Mouse (Mus musculus): ENCODE measurements around the gene Wdr70.

Wdr70 gene

DNA sequence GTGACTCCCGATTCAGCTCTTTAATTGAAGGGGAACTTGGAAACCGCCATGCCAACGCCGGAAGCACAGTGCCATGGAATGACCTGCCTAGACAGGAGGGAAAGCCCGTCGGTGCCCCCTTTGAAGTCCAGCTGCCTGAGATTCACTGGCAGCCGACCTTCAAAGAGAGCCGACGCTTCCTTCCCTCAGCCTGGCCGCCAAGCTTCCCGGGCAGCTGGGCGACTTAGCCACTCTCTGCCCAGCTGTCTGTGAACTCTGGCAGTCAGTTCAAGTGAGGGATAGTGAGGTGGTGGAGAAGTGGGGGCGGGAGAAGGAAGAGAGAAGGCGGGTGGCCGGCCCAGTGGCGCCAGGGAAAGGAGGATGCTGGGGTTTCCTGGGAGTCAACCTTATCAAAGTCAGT lies 164.9 kb downstream of the Wdr70 start:
- no peak for DNase-seq (ENCODE audit: low spot score)

DNA sequence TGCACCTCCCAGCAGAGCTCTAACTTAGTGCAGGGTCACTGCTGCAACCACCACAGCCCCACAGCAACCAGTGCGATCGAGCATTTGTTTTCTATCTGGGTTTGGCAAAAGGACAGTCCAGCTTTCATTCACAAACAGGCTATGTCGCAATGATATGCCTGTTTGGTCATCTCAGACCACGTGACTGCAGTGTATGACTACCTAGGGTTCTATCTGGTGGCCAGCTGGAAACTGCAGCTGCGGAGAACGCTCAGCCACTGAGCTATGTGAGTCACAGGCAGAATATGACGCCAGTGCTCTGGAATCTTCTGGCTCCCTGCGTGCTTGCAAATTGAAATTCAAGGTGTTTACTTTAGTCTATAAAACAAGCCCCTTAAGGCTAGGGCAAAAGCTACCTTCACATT lies 167.4 kb downstream of the Wdr70 start:
- no peak for DNase-seq (ENCODE audit: low spot score)

DNA sequence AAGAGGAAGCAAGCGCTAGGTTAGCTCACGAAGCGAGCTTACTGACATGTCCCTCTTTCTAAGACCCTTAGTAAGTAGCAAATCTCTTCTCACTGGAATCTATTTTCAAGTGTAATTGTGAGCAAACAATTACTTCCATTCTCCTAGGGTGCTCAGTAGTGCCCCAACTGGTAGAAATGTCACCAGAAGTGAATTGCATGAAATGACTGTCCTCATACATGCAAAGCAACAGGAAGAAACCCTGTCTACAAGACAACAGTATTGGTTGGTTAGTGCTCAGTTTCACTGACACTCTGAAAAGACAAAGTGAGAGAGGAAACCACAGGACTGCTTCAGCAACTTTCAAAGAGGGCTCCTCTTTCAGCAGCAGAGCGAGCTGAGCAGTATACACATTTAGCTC lies 173.6 kb downstream of the Wdr70 start:
- DNase-seq (ENCODE audit: low spot score), result no peak

DNA sequence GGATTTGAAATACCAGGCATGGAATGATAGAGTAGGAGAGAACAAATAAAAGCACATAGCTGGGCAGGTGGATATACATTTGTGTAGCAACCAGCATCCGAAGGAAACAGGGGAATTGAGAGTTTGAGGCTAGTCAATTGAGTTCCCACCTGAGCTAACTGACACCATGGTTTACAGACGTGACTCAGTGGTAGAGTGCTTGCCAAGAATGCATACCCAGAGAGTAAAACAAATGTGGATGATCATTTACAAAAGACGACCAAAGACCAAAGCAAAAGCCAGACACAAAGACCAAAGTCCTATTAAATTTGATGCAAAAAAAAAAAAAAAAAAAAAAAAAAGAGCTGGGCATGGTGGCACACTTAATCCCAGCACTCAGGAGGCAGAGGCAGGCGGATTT lies 175.7 kb downstream of the Wdr70 start:
- no peak for DNase-seq (ENCODE audit: low spot score)

DNA sequence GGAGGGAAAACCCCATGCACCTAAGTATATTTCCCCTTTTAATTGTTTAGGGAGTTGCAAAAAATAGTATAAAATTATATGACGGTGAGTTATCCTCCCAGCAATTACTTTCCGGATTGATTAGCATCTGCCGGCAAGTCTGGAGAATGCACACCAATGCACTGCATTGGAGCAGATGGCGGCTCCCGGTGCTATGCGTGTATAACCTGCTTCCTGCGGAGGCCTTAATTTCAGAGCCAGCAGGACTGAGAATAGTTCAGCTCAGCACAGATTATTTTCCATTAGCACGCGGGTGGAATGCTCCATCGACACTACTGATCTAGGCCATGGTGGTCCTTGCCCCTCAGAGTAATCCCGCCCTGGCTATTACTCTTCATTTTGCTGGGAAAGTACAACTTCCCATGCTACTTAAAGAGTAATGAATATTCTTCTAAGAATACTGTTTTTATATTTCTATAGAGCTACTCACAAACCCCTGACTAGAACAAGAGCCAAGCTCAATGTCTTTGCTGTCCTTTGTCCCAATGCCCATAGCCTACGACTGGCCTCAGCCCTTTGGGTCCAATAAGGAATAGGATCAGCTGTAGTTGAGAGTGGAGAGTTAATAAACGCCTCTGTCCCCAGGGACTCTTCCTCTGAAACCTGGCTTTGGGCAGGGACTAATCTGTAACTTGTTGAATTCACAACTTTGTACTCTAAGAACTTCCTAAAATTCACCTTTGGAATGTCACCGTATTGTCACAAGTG lies 176.5 kb downstream of the Wdr70 start:
- peak; percentile 3 for DNase-seq (ENCODE audit: low spot score)

DNA sequence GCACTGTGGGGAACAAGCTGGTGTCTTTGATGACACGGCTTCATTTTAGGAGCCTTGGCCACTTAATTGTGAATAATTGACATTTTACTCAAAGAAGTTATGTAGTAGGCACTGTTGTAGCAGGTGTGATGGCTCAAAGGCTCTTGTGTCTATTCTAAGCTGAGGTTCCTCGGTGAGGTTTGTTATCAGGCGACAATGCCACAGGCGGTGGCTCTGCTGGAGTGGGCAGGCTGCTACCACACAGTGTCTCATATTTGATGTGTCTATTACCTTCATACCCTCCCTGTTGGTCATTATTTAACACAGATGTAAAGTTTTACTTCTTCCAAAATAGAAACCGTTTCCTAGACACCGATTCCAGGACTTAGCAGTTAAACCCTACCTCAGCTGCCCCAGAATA lies 177.9 kb downstream of the Wdr70 start:
- no peak for DNase-seq (ENCODE audit: low spot score)

DNA sequence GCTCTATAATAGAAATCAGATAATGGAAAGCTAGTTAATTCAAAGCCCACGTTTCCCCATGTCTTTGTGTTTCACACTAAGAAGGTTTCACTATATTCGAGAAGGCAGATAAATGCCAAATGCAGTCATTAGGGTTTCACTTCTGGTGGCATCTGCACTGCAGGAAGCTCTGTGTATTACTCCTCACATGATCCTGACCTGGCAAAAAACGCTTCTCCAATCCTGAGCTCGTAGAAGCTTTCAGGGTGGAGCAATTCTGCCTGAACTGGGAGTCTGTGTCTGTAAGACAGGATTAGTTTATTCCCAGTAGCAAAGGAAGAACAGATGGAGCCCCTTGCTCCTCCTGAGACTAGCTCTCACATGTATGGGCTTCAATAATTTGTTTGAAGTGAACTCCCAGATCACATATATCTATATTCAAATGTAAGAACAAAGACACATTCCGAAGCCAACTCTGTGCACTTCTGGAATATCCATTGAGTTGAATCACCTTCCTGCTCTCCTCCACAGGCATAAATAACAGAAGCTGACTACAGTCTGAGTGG lies 192.4 kb downstream of the Wdr70 start:
- DNase-seq (ENCODE audit: low spot score), result no peak

DNA sequence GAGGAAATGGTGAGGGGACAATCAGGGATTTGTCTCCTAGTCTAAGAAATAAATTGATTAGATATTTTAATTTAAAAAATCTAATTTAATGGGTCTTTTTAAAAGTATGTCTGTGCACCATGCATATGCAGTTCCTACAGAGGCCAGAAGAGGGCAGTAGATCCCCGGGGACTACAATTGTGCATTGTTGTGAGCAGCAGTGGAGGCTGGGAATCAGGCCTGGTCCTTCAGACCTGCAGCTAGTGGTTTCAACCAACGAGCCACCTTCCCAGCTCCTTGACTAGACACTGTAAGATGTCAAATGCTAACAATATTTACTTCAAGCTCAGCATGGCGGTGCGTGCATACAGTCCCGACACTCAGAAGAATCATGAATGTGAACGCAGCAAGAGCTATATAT lies 199.7 kb downstream of the Wdr70 start:
- DNase-seq (ENCODE audit: low spot score), result no peak

DNA sequence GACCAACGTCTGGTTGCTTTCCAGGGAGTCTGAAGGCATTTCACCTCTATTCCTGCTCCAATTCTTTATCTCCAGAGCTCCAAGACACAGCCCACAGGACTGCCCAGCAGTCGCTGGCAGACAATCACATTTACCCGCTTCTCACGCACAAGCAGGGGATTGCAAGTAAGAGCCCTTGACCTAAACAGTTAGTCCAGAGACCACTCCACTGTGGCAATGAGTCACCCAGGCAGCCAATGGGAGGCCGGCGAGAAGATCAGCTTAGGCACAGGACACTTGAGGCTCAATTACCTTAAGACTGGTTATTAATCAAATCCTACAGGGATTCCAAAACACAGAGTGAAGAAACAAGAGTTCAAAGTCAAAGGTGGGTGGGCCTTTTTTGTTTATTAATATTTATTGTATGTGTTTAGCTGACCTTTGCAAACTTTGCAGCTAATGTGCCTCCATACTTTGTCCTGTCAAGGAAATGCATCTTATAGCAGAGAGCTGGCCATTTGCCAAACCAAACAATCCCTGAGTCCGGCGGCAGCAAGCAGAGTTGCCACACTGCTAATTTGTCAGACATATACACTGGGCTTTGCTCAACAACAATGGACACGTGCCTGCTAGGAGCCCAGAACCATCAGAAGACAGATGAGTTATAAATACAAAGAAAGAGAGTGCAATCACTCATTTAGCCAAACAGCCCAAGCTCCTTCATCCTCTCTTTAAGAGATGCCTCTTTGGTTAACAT lies 207.3 kb downstream of the Wdr70 start:
- no peak for DNase-seq (ENCODE audit: low spot score)

DNA sequence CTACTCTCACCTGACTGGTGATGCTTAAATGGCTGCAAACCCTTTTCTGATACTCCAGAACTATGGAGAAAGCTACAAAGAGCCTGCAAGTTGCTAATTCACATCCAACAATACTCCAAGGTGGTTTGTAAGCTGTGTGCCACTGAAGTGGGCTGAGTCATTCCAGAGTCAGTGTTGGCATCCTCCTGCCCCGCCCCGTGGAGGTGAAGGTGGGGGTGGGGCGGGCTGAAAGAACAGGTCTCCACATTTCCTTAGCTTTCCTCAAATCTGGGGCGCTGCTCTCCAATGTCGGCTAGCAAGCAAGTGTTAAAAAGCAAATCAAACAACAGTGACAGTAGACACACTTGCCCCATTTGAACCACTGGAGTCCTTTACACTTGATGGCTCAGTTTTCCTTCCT lies 208.7 kb downstream of the Wdr70 start:
- no peak for DNase-seq (ENCODE audit: low spot score)

DNA sequence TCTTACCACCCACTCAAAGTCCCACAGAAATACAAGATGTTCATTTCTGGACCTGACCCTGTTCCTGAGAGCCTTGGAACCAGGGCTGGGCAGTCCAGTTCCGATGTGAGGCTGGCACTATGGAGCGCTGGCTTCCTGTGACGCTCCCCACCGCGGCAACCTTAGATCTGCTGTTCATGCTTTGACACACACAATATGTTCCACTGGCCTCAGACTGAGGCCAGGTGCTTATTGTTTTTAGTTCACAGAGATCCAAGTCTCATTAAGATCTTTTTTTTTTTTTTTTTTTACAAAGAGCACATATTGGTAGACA lies 209.7 kb downstream of the Wdr70 start:
- no peak for DNase-seq (ENCODE audit: low spot score)

DNA sequence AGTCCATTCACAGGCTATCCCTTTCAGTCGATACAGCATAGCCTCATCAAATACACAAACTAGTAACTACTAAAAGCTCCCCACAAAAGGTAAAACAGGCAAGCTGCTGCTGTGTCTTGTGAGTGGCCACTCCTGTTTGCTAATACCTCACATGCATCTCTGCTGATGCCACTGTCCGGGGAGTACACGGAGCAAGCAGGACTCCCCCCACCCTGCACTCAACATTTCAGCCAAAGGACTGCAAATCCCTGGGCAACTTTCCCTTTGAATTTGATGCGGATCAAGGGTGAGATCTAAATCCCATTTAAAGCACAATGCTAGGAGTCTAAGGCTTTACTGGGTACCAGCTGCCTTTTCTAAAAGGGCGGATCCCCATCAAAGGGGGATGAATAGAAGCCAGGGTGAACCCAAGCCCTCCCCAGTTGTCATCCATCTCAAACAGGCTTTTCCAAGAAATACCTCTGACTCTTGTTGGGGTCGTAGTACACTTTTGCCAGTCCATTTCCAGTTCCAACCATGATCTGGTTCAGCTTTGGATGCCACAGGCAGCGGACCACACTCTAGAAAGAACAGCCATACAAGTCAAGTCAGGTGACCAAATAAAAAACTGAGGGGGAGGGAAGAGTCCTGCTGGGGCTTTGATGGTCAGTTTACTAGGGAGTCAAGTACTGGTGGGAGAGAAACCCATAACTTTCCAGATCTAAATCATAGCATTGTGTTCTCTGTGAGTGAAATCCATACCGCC lies 210.2 kb downstream of the Wdr70 start:
- DNase-seq (ENCODE audit: low spot score), result no peak

DNA sequence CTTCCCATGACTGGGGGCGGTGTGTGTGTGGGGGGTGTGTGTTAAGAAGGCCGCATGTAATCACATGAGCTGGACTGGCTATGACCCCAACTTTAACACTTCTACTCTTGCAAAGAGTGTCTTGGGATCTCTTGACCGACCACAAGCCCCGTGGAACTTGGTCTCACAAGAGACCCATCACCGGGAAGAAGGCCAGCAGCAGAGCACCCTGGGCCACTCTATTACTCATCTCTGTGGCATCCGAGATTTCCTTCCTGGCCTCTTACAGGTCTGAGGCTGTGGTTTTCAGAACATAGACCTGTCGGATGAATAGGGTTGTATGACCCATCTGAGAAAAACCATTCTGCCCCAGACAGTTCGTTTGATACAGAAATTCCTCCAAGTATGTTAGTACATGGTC lies 212.4 kb downstream of the Wdr70 start:
- DNase-seq (ENCODE audit: low spot score), result no peak

DNA sequence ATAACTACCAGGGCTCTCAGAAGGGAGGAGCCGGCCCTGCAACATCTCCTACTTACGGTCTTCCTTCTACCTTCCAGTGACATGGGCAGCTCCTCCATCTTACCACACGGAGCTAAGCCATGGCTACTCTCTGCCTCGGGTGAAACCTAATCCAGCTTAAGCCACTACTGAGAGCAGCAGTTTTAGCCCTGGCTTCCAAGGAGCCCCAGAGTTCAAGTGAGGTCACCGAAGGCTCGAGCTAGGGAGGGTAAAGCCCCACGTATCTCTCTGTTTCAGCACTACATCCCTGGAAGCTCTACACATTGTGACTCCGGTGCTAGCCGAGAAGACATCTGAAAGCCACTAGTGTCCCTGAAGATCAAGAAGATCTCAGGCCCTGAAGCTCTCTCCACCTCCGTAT lies 213.9 kb downstream of the Wdr70 start:
- peak; percentile 11 for DNase-seq (ENCODE audit: low spot score)

DNA sequence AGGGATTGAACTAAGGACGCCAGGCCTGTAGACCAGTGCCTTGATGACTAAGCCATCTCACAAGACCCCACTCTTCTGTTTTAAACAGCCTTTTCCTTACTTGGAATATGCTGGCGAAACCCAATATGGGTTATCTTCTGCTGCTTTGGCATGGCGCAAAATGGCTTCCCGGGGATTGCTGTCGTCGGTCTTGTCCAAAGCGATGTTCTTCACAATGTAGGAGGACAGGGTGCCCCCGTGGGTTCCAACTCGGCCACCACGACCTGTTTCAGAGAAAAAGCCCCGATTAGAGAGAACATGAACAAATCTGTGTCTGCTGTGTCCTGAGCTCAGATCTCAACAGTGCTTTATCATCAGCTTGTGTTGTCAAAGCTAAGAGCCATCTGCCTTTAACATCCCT lies 214.8 kb downstream of the Wdr70 start:
- DNase-seq (ENCODE audit: low spot score), result no peak

DNA sequence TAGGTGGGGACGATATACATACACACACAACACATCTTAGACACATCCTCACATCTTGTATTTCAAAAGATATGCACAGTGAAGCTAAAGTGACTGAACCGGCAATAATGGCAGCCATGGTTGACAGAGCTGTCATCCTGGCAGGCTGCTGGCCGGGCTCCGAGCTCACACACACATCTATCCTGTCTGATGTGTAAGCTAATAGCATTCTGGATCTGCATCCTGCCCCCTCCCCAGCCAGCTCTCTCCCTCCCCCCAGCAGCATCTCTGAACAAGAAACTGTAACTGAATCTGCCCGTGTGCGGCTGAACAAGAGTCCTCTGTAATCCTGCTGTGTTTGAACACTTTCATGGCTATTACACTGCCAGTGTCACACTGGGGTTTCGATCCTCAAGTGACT lies 219.1 kb downstream of the Wdr70 start:
- DNase-seq (ENCODE audit: low spot score), result no peak

DNA sequence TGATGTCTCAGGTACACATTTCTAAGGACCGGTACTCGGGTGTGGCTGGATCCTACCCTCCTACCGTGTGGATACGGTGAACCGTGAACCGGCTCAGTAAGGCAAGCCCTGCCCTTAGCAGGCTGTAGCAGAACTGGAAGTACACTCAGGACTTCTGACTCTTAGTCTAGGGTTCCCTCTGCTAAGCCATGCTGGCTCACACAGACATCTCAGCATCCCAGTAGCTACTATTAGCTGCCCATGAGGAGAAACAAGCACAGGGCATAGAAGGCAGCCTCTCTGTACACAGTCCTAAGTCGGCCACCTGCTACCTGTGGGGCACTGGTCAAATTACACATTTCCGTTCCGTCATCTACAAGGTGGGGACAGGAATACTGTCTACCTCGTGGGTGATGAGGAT lies 220.1 kb downstream of the Wdr70 start:
- DNase-seq (ENCODE audit: low spot score), result no peak

DNA sequence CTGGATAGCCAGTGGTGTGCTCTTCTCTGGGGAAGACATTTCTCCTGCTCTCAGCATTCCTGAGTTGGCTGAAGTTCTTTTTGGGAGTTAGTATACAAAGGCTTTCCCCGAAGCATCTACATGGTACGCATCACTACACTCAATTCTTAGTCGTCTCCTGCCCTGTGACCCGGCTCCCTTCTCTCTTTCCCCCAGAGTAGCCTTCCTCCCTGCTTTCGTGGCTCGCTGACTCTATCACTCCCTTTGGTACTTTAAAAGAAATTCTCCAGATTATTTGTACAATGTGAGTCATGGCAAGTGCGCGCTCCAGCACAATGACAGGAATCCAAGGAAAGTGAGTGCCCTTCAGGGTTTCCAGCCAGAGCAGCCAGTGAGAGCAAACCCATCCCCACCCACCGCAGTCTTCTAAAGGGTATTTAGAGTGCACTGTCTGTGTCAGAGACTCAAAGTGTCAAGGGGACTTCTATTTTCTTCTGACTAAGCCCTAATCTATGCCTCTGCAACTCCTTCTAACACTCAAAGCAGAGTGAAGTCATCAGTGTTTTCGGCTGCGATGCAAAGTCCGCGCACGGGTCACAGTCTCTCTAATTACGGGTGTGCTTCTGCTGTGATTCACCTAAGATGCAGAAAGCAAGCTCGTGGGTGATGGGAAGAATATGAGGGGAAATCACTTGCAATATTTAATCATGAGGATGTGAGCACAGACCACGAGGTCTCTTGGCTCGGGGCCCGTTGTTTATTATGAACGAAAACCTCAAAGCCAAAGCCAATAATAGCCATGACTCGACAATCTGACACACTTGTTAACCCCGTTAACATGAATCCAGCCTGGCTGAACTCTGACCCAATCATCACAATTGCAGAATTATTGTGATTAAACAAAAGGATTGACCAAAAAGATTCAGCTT lies 221.2 kb downstream of the Wdr70 start:
- peak; percentile 11 for DNase-seq (ENCODE audit: low spot score)

DNA sequence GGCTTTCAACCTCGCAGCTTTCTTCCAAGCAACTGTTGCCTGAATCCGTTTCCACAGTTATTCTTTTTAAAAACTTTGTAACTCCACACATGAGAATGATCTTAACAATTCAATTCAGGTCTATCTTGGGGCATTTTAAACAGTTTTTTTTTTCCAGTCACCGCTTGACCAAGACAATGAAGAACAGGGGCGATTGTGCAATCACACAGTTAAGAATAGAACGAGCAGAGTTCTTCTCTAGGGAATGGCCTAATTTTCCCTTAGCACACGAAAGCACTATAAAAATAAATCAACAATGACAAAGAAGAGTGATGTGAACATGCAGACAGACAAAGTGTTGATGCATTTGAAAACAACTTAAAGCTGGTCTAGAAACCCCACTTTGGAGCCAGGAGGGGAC lies 223.1 kb downstream of the Wdr70 start:
- DNase-seq (ENCODE audit: low spot score), result no peak

DNA sequence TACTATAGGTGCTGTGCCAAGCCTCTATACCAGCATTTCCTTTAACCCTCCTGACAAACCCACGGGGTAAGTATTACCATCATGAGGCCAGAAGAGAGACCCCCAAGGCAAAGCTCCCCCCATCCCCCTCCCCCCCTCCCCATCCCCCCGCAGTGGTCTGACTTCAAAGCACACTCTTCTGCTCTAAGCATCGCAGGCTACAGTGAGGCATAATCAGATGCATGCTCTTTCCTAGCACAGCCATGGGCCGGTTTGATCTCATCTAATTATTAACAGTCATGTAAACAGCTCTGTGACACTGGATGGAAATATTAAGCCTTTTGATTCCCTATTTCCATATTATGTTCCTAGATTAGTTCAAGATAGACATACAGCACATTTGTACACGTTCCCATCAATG lies 226.5 kb downstream of the Wdr70 start:
- no peak for DNase-seq (ENCODE audit: low spot score)

DNA sequence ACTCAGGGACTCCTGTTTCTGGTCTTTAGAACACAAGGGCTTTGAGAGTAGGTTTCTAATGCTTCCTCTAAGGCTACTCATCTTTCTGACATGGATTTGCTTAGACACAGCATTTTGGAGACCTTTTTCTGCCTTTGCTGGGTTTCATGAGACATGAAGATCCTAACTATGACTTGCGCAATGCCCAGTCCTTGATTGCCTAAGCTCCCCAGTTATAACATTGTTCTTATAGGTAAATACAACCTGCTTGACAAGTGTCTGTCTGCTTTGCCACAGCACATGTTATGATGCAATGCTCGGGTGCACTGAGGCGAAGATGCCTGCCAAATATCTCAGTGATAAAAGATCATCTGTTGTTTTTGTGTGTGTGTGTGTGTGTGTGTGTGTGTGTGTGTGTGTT lies 233.7 kb downstream of the Wdr70 start:
- DNase-seq (ENCODE audit: low spot score), result no peak

DNA sequence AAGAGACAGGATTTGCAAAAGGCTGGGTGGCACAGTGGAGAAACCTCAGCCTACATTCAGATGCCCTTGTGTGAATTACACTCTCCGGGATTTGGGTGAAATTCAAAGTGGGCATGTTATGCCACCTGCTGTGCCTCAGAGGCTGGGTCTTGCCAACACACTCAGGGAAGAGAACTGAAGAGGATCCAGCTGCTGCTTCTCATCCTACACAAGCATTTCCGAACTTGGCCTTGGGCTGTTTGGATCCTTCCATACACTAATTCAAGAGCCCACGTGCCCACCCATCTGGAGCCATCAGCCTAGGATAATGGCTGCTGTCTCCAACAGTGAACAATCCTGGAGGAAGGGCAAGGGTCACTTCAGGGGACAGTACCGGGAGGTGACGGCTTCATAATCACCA lies 235.7 kb downstream of the Wdr70 start:
- no peak for DNase-seq (ENCODE audit: low spot score)

Data from retina, embryonic 14.5 days (tissue).